Mouse (Mus musculus) bone marrow macrophage, adult 2 months (primary cell): ENCODE results near the gene Rps6kb1.

Experiments used
- CTCF ChIP-seq: IDR thresholded peaks from 2 replicates; pipeline ENCODE4 v1.5.1; 2012; ENCODE audit warnings: low read depth, mild to moderate bottlenecking, low read length, moderate library complexity
- POLR2A ChIP-seq: IDR thresholded peaks from 2 replicates; pipeline ENCODE4 v1.6.1; 2012; ENCODE audit warnings: mild to moderate bottlenecking, low read depth, low read length, borderline replicate concordance

GRCm38 (mm10) chr11:86507334-86507733 is 37.3 kb downstream of the Rps6kb1 start:
- TF ChIP-seq CTCF (no peak), POLR2A (no peak)
